9 mouse cellular contexts compared by ENCODE assay signal in genomic region chr7:98770257-98770890, GRCm38 (mm10).
DNase-seq lines count a peak whose midpoint lies in the region; ATAC-seq and TF ChIP-seq lines count a peak whose summit lies in the region.
"Had no signal": no experiment of that assay in that cellular context is flagged by ENCODE, and none has a peak within 500 bp of the region (broad histone marks: within the 10 kb centered on the region; RNA-seq: fewer than 3 reads in every experiment).

No protein-coding gene starts in this region.

- no peaks in the 10 kb centered on the region for H3K27me3 ChIP-seq in lung, embryonic 16.5 days (ENCODE audit: control insufficient read depth, insufficient read depth, low read depth, low read length)
- H3K27me3 ChIP-seq in intestine, postnatal 0 days (replicated peaks; ENCODE audit: control insufficient read depth, insufficient read depth, low read length) = no peaks in the 10 kb centered on the region
- H3K27me3 ChIP-seq in stomach, embryonic 15.5 days (replicated peaks) = no peaks in the 10 kb centered on the region

- ATAC-seq in CD4-positive, CD25-positive, alpha-beta regulatory T cell, adult 4 months = no peak
- ATAC-seq in lung, embryonic 16.5 days (ENCODE audit: low read depth) = peak; percentile 58; the same call in 1 of the 2 replicates
- no peak for ATAC-seq in intestine, postnatal 0 days
- ATAC-seq in stomach, embryonic 15.5 days (ENCODE audit: insufficient read depth, low FRiP score, low read depth) = peak; percentile 29; the same call in 1 of the 2 replicates

- H3K4me1 ChIP-seq in lung, embryonic 16.5 days (replicated peaks; ENCODE audit: control insufficient read depth, insufficient read depth, low read length) = peaks cover 31% of the 10 kb centered on the region
- H3K4me1 ChIP-seq in intestine, postnatal 0 days (replicated peaks; ENCODE audit: control insufficient read depth, insufficient read depth, low read length) = 0 out of 2 replicates have a peak, but pooled peaks cover 9% of the 10 kb centered on the region
- peaks cover 12% of the 10 kb centered on the region for H3K4me1 ChIP-seq in stomach, embryonic 15.5 days

- H3K36me3 ChIP-seq in lung, embryonic 16.5 days (ENCODE audit: control insufficient read depth, insufficient read depth, low read length) = no peaks in the 10 kb centered on the region
- no peaks in the 10 kb centered on the region for H3K36me3 ChIP-seq in intestine, postnatal 0 days (ENCODE audit: control insufficient read depth, insufficient read depth)
- H3K36me3 ChIP-seq in stomach, embryonic 15.5 days = no peaks in the 10 kb centered on the region

- H3K9me3 ChIP-seq in lung, embryonic 16.5 days (ENCODE audit: control insufficient read depth, low read length) = no peaks in the 10 kb centered on the region
- no peaks in the 10 kb centered on the region for H3K9me3 ChIP-seq in intestine, postnatal 0 days (ENCODE audit: control insufficient read depth)
- no peaks in the 10 kb centered on the region for H3K9me3 ChIP-seq in stomach, embryonic 15.5 days

- peak overlapping the region; percentile 80 for H3K27ac ChIP-seq in lung, embryonic 16.5 days (ENCODE audit: low read length)
- no peak overlapping the region for H3K27ac ChIP-seq in intestine, postnatal 0 days (ENCODE audit: low read depth, low read length)
- H3K27ac ChIP-seq in stomach, embryonic 15.5 days = no peak overlapping the region
- H3K27ac ChIP-seq in left cerebral cortex, adult 2 months = no peak overlapping the region

- H3K9ac ChIP-seq in lung, embryonic 16.5 days (ENCODE audit: low read length) = peak overlapping the region; percentile 48
- H3K9ac ChIP-seq in intestine, postnatal 0 days (ENCODE audit: low read depth, low read length) = no peak overlapping the region
- no peak overlapping the region for H3K9ac ChIP-seq in stomach, embryonic 15.5 days

- intact Hi-C loops in left cerebral cortex, adult 2 months (cut with DNase I) = loop anchor here (10.0 kb wide), 1 partner anchor 296 kb away; no protein-coding TSS in a partner anchor

- H3K4me2 ChIP-seq in lung, embryonic 16.5 days (ENCODE audit: low read depth, low read length) = peak overlapping the region; percentile 40
- peak overlapping the region; percentile 51 for H3K4me2 ChIP-seq in intestine, postnatal 0 days (replicated peaks; ENCODE audit: low read depth)
- H3K4me2 ChIP-seq in stomach, embryonic 15.5 days = 0 out of 2 replicates have a peak overlapping the region, but pooled peaks have one; percentile 36

- DNase-seq in CD4-positive, CD25-positive, alpha-beta regulatory T cell, adult 2 months (ENCODE audit: low read depth, low spot score) = peak; percentile 38
- DNase-seq in lung, postnatal 25 days (ENCODE audit: low spot score) = no peak
- no peak for DNase-seq in spleen, postnatal 36 days (ENCODE audit: low spot score in 2 of 2)
- DNase-seq in left cerebral cortex, adult 2 months (ENCODE audit: extremely low spot score in 1 of 2, low spot score in 2 of 2) = no peak
- DNase-seq: adrenal gland, postnatal 14 days had no signal

- H3K4me3 ChIP-seq in lung, embryonic 16.5 days (ENCODE audit: low read length) = no peak overlapping the region
- no peak overlapping the region for H3K4me3 ChIP-seq in intestine, postnatal 0 days (ENCODE audit: low read depth, low read length)
- no peak overlapping the region for H3K4me3 ChIP-seq in stomach, embryonic 15.5 days (replicated peaks)
- no peak overlapping the region for H3K4me3 ChIP-seq in left cerebral cortex, adult 2 months

- TF ChIP-seq CTCF in intestine, postnatal 0 days (IDR thresholded peaks at IDR 0.05; ENCODE audit: low read depth) = peak; percentile 52
- TF ChIP-seq CTCF in left cerebral cortex, adult 2 months (IDR thresholded peaks at IDR 0.05) = no peak

- WGBS in lung, embryonic 16.5 days = 10% methylated on average over 8 of the region's 8 CpGs
- WGBS in intestine, postnatal 0 days = 14% methylated on average over 8 of the region's 8 CpGs
- WGBS in stomach, embryonic 15.5 days = 8% methylated on average over 8 of the region's 8 CpGs

Comparison
In these comparisons a context has a peak if more than half of its experiments do, and no peak if none do; other contexts are left out.
1. ATAC-seq: peak in lung, embryonic 16.5 days (single experiment) and stomach, embryonic 15.5 days (single experiment); none in CD4-positive, CD25-positive, alpha-beta regulatory T cell, adult 4 months (single experiment) and intestine, postnatal 0 days (single experiment).
2. Peak in every context shown above with its lines, with median percentiles within 50 percentile points of each other: H3K4me2 ChIP-seq.